Mouse (Mus musculus): ENCODE results near the gene Arcn1.

The Arcn1 gene

DNA sequence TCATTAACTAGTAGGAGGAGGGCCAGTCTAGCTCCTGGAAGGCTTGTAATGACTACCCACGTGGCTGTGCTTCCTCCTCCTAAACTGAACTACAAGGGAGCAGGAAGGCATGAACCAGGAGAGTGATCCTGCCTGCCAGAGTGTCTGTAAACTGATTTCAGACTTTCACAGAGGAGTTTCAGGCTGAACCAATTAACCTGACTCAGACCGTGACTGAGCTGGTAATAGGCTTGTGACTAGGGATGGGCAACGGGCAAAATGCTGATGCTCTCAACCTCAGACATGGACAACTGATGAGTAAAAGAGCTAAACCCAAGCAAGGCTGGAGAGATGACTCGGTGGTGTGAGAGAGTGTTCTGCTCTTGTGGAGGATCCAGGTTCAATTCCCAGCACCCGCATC, 40.2 kb downstream of the Arcn1 start:
- CTCF ChIA-PET: interaction anchor here in 1 of 4 experiments (0.6 to 1.0 kb wide), 2 partner anchors 76 to 81 kb away, joined by 3 to 5 read pairs; no protein-coding TSS in a partner anchor
- POLR2A ChIA-PET: interaction anchor here in 1 of 4 experiments (1.2 to 1.6 kb wide), 2 partner anchors 19 to 40 kb away, joined by 3 to 6 read pairs; partner anchors contain the start of genes Arcn1 and Ift46

DNA sequence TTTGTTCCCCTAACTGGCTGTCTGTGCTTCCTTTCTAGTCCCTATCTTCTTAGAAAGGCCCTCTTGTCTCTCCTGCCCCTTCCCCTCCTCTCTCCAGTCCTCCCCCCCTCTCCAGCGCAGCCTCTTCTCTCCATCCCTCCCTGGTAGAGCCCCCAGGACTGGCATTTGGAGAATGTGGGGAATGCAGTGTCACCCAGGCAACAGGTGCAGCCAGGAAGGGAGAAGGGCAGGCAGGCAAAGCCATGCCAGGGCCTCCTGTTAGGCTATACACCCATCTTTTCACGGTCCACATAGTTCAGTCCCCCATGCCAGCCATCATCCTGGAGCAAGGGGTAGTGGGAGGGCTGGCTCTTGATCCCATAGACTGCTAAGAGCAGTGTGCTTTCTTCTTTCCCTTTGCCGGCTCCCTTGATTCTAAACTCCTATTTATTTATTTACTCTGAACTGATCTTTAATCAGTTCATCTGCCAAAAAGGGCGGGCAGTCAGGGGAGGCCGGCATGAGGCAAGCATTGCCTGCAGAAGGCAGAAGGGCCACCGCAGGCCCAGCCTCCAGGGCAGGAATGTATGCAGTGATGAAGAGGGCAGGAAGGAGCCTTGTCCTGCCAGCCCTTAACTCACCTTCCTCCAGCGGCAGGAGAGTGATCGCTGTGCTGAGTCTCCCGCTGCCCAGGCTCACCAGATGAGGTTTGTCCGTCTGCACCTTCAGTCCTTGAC, 41.1 kb downstream of the Arcn1 start:
- CTCF ChIA-PET: no interaction called here
- POLR2A ChIA-PET: interaction anchor here in 1 of 4 experiments (1.2 kb wide), 1 partner anchor 41 kb away, joined by 3 read pairs; the partner anchor contains the start of genes Arcn1 and Ift46

DNA sequence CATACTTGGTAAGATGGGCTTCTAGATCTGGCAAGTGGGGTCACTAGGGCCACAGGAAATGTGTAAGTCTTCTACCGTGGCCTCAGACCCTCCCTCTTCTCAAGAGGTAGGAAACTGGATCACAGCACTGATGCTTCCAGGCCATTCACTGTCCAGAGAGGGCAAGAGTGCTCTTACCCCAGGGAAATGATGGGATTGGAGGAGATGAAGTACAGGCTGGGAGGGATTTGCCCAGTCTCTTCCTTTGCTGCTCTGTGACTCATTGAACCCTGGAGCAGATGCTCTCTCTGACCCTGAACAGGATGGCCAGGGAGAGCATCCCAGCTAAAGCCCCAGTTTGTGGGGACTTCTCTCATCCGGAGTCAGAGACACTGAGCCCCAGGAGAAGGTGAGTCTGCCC, 43.0 kb downstream of the Arcn1 start:
- CTCF ChIA-PET: interaction anchor here in 1 of 4 experiments (0.6 kb wide), 1 partner anchor 593 kb away, joined by 6 read pairs; no protein-coding TSS in a partner anchor
- POLR2A ChIA-PET: interaction anchor here in 2 of 4 experiments (1.0 to 2.6 kb wide), 3 partner anchors 8 to 9 kb away, joined by 3 to 11 read pairs (median 5); no protein-coding TSS in a partner anchor

GRCm38 (mm10) chr9:44724223-44724622, 43.4 kb downstream of the Arcn1 start:
- CTCF ChIA-PET: interaction anchor here in 3 of 4 experiments (0.5 to 1.2 kb wide), 3 partner anchors 14 to 593 kb away, joined by 4 to 6 read pairs (median 5); no protein-coding TSS in a partner anchor
- POLR2A ChIA-PET: interaction anchor here in 3 of 4 experiments (0.7 to 2.6 kb wide), 5 partner anchors 8 to 120 kb away, joined by 3 to 11 read pairs (median 3); partner anchors contain the start of genes Ddx6 (in 1 of the 3) and Phldb1 (in 1 of the 3)

DNA sequence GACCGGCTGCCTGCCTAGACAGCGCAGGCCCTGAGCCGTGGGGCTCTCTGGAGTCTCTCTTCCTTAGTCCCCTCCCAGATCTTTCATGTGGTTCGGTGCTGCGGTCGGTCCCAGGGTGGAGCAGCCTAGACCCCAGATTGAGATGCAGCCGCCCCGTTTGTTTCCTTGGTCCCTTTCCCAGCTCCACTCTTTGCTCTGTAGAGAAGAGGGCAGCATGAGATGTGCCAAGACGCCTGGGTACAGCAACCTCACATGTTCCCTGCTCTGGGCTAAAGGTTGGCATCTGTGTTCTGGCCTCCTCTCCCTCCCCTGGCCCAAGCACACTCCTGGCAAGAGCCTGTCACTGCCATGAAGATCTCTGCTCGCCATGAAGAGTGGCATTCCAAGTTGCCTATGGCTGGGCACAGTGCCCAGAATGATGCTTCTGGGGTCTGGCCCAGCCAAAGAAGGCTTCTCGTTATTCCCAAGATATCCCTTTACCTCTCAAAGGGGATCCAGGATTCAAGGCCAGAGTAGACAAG, 44.1 kb downstream of the Arcn1 start:
- ChIA-PET POLR2A (interaction anchor here in 3 of 4 experiments (0.7 to 2.6 kb wide), 5 partner anchors 10 to 120 kb away, joined by 3 to 11 read pairs (median 3); partner anchors contain the start of genes Ddx6 (in 1 of the 3) and Phldb1 (in 1 of the 3)), CTCF (interaction anchor here (0.6 to 1.2 kb wide), 5 partner anchors 14 to 68 kb away, joined by 3 to 6 read pairs (median 3); no protein-coding TSS in a partner anchor)

DNA sequence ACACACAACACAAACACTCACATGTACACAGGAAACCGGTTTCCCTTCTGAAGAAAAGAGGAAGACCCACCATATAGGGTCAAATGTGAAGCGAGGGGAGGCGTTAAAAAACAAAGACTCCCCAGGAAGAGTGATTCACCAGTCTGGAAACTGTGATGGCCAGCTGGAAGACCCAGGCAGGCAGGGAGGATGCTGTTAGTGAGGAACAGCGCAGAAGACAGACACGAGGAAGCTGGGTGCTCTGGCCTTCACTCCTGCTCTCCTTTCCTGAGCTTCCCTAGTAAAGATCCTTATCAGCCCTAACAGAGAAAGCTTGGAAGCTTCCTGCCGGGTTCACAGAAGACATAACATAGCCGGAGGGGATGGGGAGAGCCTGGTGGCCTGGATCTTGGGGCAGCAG, 44.6 kb downstream of the Arcn1 start:
- ChIA-PET POLR2A (interaction anchor here in 1 of 4 experiments (0.6 to 2.6 kb wide), 3 partner anchors 11 to 137 kb away, joined by 3 to 11 read pairs (median 4); no protein-coding TSS in a partner anchor), CTCF (interaction anchor here (0.6 to 1.2 kb wide), 5 partner anchors 13 to 67 kb away, joined by 3 to 6 read pairs (median 3); no protein-coding TSS in a partner anchor)

DNA sequence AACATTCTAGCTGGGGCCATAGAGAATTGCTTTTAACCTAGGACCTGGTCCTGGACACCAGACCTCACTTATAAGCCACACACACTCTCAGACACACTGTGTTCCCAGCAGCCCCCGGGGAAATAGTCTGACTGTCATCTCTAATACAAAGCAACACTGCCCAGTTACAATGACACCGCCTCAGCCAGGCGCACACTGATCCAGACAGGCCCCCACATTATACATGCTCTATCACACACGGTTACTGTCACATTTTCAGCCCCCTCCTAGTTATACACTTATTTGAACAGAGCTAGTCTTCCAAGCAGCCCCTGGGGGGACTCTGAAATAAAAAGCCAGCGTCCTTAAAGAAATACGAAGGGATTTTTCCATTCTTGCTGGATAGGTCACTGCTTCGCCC, 45.1 kb downstream of the Arcn1 start:
- POLR2A ChIA-PET: interaction anchor here in 1 of 4 experiments (0.6 to 2.6 kb wide), 4 partner anchors 11 to 137 kb away, joined by 3 to 11 read pairs (median 6); no protein-coding TSS in a partner anchor

DNA sequence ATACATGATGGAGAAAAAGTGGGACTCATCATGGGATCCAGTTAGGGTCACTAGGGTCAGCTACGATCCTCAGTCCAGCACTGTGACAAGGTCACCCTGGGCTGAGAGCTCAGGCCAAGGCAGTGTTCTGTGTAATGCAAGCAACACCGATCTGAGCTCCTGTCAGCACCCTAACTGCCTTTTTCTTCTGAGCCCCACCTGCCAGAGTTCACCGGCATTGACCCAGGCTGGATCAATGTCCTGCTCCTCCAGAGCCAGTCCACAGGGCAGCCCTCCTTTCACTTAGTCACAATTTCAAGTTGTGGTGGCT, 45.8 kb downstream of the Arcn1 start:
- POLR2A ChIA-PET: interaction anchor here in 2 of 4 experiments (0.8 to 2.5 kb wide), 6 partner anchors 12 to 303 kb away, joined by 3 to 7 read pairs (median 4); partner anchors contain the start of genes Arcn1 (in 1 of the 2), Ccdc84 (in 1 of the 2), Ift46 (in 1 of the 2) and Phldb1 (in 1 of the 2)
- CTCF ChIA-PET: interaction anchor here in 3 of 4 experiments (0.6 to 1.5 kb wide), 8 partner anchors 12 to 268 kb away, joined by 3 to 9 read pairs (median 4); no protein-coding TSS in a partner anchor

More for the DNA sequence above, 45.1 kb downstream of the Arcn1 start:
- CTCF ChIA-PET: interaction anchor here in 2 of 4 experiments (0.8 to 1.3 kb wide), 4 partner anchors 13 to 67 kb away, joined by 3 to 9 read pairs (median 4); no protein-coding TSS in a partner anchor

DNA sequence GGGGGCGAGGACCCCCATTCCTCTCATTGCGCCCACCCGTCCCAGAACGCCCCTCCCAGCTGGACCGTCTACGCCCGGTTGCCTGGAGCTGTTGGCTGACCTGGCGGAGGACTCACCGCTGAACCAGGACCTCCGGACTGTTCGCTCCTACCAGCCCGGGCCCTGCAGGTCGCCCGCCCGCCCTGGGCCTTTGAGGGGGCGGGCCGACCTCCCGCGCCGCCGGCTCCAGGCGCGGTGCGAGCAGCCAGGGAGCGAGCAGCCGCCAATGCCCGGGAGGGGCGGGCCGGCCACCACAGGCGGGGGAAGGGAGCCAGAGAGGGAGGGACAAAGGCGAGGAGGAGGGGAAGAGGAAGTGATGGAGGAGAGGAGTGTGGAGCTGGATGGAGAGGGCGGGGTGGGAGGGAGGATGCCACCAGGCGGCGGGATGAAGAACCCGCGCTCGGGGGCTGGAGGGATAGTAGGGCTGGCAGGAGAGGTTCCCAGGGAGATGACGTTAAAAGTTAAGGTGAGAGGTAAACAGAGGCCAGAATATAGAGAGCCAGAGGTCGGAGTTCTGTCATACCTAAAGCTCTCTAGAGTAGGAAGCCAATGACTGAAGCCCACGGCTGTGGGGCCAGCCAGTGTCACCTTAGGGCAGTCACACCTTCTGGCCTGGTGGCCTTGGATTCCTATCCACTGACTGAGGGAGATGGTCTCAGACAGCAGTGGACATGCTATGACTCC, 46.3 kb downstream of the Arcn1 start:
- CTCF ChIA-PET: interaction anchor here (0.6 to 1.5 kb wide), 15 partner anchors 12 to 1474 kb away, joined by 3 to 9 read pairs (median 4); no protein-coding TSS in a partner anchor
- POLR2A ChIA-PET: interaction anchor here in 2 of 4 experiments (0.6 to 2.5 kb wide), 9 partner anchors 12 to 638 kb away, joined by 3 to 7 read pairs (median 4); partner anchors contain the start of genes Arcn1 (in 1 of the 2), Ccdc84 (in 1 of the 2), Ift46 (in 1 of the 2) and Phldb1 (in 1 of the 2)

DNA sequence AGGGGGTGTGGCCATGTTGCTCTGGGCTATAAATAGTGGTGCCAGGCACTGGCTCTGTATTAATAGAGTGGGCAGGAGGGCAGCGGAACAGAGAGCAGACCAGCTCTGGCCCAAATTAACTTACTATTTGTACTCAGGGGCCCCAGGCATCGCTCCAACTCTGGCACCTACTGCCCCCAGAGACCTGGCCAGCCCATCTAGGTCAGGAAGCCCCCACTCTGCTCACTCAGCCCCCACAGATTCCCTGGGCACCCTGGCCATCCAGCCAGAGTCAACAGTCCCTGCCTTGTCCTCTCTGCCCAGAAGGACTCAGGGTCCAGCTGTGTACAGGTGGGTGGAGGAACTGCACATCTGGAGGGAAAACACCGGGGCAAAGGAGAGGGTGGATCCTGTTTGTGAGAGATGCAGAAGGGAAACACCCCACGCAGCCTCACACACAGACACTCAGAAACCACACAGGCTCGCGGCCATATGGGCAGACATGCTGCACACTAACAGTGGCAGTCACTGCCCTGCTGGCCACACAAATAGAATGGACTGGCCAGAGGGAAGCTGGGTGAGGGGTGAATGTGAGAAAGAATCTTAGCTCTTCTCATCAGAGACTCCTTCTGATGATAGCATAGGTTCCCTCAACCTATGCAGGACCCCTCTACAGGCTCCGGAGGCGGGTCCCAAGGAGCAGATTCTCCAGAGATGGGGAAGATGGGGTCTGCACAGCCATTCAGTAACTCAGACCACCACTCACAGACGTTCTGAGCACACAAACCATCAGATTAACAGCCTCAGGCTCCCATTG, 47.1 kb downstream of the Arcn1 start:
- ChIA-PET POLR2A (interaction anchor here in 2 of 4 experiments (0.6 to 2.5 kb wide), 7 partner anchors 11 to 637 kb away, joined by 3 to 7 read pairs (median 5); partner anchors contain the start of genes Ccdc84 (in 1 of the 2) and Phldb1 (in 1 of the 2)), CTCF (interaction anchor here in 3 of 4 experiments (0.6 to 1.5 kb wide), 10 partner anchors 11 to 1473 kb away, joined by 3 to 9 read pairs (median 4); no protein-coding TSS in a partner anchor)

DNA sequence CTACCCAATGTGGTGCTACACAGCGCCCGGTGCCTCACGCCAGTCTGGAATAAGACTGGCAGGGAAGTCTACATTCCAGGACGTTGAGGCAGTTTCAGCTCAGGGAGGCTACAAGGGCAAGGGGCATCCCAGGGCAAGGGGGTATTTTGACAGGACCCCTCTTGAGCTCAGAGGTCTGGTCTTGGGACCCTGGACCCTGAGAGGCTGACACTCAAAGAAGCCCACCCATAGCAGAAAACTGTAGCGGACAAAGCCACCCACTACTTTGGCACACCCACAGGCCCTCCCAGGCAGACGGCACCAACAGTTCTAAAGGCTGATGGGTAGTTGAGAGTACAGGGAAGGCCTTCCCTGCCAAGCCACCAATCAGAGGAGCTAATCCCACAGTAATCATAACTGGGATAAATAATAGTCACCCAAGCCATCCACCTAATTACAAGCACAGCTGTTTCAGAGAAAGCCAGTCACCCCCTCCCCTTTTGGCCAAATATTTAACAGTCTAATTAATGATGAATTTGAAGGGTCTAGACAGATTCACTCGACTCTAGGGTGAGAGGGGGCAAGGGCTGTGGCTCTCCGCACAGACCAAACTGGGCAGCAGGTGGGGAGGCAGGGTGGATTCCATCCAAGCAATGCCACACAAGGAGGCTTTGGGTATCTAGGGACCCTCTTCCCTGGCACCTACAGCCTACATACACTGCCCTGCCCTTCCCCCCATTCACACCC, 47.9 kb downstream of the Arcn1 start:
- ChIA-PET POLR2A (interaction anchor here in 2 of 4 experiments (0.6 to 2.5 kb wide), 3 partner anchors 10 to 30 kb away, joined by 5 to 7 read pairs (median 5); partner anchors contain the start of gene Phldb1 (in 1 of the 2)), CTCF (interaction anchor here in 1 of 4 experiments (1.4 kb wide), 1 partner anchor 11 kb away, joined by 3 read pairs; no protein-coding TSS in a partner anchor)

- CTCF ChIA-PET: interaction anchor here in 3 of 4 experiments (0.7 to 1.6 kb wide), 3 partner anchors 34 to 63 kb away, joined by 3 to 8 read pairs (median 3); no protein-coding TSS in a partner anchor
- POLR2A ChIA-PET: interaction anchor here in 2 of 4 experiments (0.5 to 1.1 kb wide), 3 partner anchors 16 to 179 kb away, joined by 3 to 5 read pairs (median 3); no protein-coding TSS in a partner anchor
Observed at GRCm38 (mm10) chr9:44718937-44719631, 48.6 kb downstream of the Arcn1 start.

DNA sequence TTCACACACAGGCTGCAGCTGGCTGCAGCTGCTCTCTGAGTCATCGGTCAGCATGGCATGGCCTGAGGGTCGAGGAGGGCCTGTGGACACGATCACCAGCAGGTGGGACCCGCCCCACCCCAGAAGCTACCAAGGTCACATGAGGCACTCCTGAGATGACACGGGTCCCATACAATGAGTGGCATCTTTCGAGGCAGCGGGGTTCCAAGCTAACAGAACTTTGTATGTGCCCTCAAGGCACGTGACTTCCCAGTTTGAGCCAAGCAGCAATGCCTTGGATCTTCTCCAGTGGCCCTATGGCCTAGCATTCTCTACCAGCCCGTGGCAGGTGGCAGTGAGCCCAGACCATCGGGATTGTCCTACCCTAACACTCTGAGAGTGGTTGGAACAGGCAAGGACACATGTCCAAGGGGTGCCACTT, 49.8 kb downstream of the Arcn1 start:
- ChIA-PET POLR2A (interaction anchor here in 2 of 4 experiments (0.7 to 1.6 kb wide), 4 partner anchors 9 to 46 kb away, joined by 3 to 5 read pairs (median 4); no protein-coding TSS in a partner anchor), CTCF (interaction anchor here in 3 of 4 experiments (0.5 to 1.6 kb wide), 4 partner anchors 32 to 907 kb away, joined by 3 to 8 read pairs (median 4); no protein-coding TSS in a partner anchor)

GRCm38 (mm10) chr9:44716997-44717821, 50.4 kb downstream of the Arcn1 start:
- ChIA-PET POLR2A (interaction anchor here in 3 of 4 experiments (0.8 to 1.6 kb wide), 10 partner anchors 8 to 218 kb away, joined by 3 to 5 read pairs (median 3); no protein-coding TSS in a partner anchor), CTCF (interaction anchor here (0.5 to 1.9 kb wide), 10 partner anchors 14 to 1772 kb away, joined by 3 to 8 read pairs (median 4); no protein-coding TSS in a partner anchor)

All from embryonic stem cell, embryonic (primary cell).